Mouse (Mus musculus) frontal cortex, postnatal 10 days (tissue): ENCODE measurements at regions not wholly inside any gene's neighbourhood (a gene's known extent, or its start where the extent isn't known, plus 50 kb on each side); places are given as distances from the start of the nearest gene placed in this dataset.

Source experiments
- DNase-seq, 2 experiments: peaks; one replicate each; pipeline ENCODE4 v3.0.0; 2022; ENCODE audit warnings: low spot score in 2 of 2, mixed read lengths in 1 of 2

DNA sequence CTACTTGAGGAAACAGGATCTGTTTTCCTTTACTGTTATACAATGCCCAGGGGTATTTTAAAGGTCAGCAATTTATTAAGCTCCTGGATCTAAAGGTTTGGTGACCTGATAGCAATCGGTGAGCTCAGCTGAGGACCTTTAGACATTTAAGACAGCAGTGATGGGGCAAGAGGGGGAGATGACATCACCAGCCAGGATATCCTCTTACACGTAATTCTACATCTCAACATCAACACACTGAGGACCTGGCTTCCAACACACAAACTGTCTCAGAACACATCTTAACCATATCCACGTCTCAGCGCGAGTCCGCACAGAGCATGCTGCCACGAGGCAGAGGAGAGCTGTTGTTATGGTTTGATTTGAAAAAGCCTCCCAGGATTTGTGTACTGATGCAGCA is 69.2 kb downstream of the Nhlrc3 start:
- no peak for DNase-seq

DNA sequence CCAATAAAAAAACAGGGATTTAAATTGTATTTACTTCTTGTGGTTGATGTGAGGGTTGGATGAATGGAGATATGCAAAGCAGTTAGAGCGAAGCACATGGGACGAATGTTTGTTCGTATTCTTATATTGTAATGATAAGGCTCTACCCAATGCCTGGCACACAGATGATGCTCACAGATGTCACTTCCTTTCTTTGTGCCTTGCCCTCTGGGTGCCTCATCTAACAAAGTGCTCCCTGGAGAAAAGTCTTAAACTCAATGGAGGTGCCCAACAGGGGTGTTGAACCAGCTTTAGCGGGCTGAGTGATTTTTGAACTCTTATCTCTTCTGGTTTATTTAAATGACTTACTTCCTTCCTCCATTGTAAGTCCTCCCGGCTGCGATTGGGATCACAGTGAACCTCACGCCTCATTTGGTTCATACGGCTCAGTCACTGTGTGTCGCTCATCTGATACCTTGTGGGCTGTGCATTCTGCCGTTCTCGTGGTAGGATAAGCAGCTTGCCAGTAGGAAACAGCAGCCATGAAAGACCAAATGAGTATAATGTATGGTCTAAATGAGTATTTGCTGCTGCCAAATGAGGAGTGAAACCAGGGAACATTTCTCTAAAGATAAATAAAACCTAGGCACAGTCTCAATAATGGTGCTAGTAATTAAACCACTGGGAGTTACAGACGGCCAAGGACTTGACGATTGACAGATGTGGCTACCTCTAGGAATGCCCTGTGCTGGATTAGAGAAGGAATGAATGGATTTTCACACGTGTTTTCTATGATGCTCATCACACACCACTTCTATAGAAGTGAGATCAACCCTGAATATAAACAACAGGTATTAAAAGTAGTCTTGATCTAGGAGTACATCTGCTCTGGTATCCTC is 81.2 kb downstream of the Nhlrc3 start:
- DNase-seq: no peak

DNA sequence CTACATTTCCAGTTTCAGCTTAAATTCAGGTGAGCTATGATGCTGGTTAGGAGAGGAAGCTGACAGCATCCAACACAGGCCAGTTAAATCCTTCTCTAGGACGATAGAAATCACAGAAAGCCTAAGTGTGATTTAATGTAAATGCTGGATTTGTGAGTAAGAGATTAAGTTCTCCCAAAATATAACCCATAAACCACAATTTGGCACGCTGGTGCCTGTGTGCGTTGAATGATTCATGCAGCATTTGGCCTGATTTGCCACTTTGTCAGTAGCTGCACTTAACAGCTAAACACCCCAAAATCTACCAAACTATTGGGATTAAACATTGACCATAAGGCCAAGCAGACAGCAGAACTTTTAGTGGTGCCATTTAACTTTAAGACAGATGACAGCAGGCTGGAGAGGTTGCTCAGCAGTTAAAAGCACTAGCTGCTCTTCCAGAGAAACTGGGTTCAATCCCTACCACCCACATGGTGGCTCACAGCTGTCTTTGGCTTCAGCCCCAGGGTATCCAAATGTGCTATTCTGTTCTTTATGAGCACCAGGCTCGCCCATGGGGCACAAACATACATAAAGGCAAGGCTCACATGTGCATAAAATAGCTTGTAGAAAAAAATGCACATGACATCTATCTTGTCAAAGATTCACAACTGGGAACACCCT is 83.5 kb downstream of the Nhlrc3 start:
- DNase-seq: no peak

DNA sequence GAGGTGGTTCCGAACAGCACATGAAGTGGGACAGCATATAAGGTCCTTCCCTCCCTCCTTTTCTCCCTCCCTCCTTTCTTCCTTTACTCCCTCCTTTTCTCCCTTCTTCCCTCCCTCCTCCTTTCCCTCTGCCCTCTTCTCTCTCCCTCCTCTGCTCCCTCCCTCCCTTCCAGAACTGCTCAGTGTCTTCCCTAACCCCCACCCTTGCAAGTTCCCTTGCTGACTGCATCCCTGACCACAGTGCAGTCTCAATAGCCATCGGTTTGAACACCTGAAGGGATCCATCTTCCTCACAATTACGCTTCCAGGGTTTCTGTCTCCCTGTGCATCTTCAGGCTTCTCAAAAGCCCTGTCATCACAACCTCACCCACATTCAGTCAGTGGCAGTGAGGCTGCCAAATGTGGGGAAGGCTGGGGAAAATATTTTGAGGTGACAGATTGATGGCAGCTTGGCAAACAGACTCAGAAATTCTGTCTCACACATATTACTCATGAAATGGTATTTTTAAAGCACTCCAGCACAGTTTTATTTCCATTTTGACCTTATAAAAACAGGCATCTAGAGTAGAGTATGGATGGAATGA is 86.2 kb downstream of the Nhlrc3 start:
- DNase-seq: peak; percentile 11 to 36

DNA sequence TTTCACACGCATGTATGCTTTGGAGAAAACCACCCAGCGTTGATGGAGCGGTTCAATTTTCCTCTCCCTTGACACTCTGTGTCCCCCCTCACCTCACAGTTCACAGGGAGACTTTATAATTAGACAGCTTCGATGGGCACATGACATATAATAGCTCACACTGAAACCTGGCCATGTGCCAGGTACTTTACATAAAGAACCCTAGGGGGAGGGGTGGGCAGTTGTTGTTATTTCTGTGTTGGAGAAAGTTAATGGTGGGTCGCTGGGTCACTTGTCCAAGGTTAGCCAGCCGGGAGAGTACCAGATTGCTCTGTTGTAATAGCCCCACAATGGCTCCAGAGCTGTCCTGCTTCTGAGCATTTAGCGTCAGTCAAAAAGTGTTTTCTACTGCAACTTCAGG is 90.2 kb downstream of the Nhlrc3 start:
- DNase-seq: peak in 1 of 2 experiments; percentile 14

DNA sequence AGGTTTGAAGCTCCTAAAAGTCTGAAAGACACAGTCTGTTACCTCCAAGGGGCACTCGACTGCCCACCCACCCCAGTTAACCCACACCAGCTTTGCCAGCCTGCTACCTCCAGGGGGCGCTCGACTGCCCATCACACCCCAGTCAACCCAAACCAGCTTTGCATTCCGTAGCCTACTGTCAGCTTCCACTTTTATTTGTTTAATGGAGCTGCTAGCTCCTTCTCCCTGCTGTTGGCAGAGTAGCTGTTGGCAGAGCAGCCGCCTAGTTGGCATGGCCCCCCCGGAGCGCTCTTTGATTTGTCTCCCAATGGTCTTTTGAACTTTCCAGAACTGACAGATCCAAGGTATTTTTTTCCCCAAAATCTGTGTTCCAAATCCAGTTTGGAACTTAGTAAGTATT is 91.2 kb downstream of the Nhlrc3 start:
- DNase-seq: peak; percentile 18 to 32

DNA sequence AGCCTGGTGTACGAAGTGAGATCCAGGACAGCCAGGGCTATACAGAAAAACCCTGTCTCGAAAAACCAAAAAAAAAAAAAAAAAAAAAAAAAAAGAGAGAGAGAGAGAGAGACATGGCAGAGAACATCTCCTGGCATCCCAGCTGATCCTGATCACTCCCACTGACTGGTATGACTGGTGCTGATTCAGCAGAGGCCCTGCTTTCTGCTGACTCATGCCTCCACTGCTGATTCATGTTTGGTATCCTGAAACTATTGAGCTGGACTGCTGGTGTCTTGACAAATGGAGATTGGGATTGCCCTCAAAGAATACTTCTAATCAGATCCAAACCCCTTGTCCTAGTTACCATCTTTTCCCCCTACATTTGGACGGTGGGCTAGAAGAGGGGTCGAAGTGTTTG is 101.9 kb downstream of the Nhlrc3 start:
- DNase-seq: no peak

DNA sequence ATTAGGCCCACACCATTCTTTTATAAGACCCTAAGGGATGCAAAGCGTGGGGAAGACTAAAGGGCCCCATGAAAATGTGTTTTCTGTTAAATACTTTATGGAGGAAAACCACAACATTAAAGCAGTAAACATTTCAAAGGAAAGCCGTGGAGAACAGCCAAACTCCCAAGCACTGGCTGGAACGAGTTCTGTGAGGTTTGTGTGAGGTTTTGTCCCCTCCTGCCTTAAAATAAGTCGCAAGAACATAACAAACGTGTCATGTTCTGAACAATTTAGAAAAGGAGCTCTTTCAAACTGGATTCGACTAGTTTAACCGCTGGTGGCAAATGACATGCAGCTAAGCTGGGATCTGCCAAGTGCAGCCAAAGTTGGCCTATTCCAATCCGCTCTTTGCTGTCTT is 109.4 kb downstream of the Nhlrc3 start:
- no peak for DNase-seq

DNA sequence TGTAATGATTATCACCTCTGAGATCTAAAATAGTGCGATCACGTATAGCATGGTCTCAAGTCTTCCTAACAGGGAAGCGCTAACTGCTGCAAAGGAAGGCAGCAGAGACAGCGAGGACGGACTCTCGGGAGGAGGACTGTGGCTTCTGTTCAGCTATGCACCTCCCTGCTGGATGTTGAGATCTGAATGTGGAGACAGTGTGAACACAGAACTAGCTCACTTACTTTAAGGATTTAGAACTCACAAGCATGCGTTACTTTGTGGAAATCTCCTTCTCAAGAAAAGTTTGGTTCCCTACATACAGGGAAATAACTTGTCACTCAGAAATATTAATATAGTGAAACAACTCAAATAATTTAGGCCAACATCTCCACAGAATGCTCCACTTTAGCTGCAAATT is 109.8 kb downstream of the Nhlrc3 start:
- no peak for DNase-seq

DNA sequence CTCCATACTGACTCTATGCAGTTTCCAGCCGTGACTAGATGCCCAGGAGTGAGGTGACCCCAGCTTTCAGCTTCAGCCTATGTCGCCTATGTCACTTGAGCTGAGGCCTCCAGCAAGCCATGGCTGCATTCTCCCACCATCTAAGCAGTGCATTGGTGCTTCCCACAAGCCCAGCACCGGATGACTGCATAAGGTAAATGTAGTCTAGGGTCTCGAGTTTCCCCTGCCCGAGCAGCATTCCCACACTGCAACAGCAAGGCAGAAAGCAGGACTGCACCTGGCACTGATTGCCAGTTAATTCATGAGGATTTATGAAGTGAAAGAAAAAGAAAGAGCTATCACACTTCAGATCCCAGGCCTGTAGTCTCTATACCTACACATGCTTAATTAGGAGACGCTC is 119.5 kb downstream of the Nhlrc3 start:
- DNase-seq: no peak

DNA sequence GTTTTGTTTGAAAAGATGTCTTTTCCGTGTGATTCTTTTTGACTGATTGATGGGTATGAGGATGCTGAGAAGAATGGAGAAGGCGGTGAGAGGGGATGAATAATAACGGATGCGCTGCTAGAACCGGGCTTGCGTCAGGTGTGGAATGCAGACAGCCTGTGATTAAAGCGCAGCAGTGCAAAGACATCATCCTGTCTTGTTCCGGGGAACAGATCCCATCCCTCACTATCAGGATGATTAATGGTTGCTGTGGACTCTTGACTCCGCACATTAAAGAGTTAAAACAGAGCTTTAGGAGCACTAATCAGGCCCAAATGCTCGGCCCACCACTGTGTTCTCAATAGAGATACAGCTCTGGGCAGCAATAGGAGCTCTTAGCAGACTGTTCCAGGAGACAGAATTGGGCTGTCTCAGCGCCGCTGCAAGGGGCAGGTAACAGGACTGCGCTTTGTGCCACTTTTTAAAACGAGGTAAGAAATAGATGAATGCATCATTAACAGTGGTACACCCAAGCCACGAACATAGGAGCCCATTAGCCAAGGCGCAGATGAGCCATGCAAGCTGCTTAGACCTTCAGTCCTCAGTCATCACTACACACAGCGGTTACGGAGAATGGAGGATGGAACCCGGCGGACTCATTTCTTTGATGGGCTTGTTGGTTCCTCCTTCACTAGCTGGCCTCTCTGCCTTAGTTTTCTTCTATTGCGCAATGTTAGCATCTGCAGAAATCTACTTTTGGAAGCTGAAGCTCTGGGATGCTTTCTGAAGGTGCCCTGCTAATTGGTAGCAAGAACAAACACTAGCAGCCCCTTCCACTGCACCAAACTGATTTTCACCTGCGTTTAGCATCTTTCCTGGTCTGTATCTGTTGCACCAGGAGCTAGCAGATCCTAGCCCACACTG is 121.6 kb downstream of the Nhlrc3 start:
- DNase-seq: no peak

DNA sequence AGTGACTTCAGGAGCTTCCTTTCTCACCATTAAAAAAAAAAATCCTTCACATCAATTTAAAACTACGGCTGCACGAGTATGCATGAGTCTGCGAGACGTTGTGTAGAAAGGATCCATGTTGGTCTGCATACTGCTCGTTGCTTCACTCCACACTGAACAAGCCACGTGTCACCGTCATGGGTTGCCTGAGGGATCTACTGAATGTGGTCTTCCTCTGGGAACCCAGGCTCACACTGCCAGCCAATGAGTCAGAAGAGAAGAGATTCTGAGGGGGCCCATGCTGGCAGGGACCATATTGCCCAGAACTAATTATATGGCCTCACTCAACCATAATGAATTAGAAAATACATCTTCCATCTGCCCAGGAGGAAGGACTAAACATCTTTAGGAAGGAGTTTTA is 124.6 kb downstream of the Nhlrc3 start:
- DNase-seq: no peak

DNA sequence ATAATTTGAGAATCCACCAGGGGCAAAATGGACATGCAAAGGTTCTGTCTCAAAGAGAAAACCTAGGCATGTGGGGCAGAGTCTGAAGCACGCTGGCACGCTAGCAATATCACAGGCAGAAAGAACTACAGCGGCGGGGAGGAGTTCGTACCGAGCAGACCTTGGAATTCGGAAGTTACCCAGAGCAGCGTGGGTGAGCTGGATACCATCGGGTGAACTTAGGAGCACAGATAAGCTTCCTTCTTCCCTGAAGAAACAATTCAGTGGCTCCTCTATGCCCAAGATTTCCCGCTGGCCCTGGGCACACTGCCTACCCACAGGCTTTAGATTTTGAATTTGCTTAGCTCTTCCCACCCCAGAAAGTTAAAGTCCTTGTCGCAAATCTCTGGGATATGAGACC is 129.1 kb downstream of the Nhlrc3 start:
- DNase-seq: no peak

DNA sequence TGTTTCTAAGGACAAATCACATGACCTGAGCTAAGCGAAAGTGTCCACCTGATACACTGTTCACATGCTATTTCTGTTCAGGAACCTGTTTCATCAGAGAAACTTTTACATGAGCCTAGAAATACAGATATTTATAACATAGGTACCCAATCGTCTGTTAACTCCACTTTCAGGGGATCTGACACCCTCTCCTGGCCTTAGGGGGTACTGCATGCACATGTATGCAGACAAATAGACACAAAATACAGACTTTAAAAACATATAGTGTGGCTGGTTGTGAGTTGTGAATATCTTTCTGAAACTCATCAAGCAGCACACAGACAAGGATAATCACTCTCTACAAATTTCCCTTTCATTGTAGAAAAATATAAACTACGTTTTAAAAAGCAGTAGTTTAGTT is 133.6 kb downstream of the Nhlrc3 start:
- no peak for DNase-seq

DNA sequence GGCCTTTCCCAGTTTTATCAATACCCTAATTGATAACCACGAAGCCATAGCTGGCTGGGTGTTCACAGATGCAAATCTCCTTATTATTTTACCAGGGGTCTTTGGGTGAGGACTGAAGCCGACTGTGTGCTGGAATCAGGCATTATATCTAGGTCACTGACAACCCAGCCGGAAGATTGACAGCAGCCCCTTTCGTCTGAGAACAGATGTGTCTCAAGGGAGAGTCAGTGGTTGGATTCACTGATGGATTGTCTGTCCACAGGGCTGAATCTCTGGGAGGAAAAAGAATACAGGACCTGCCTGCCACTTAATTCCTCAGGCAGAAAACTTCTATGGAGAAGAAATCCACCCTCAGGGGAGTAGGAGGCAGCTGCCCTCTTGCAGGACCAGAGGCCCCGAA is 135.7 kb downstream of the Nhlrc3 start:
- no peak for DNase-seq

DNA sequence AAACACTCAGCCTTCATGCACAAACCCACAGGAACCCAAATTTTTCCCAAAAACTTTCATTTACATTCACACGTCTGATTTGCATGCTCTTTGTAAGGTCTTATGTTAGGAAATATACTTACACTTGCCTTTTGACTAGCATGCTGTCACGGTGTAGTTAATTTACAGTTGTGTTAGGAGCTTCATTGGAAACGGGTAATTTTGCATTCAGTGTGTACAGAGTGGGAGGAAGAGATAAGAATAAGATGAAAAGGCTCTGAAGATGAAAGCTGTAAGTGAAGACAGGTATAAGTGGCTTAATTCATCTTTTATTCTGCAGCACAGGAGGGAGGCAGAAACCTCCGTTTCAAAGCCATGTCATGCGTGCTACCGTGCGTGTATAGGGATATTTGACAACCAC is 136.2 kb downstream of the Nhlrc3 start:
- DNase-seq: no peak

DNA sequence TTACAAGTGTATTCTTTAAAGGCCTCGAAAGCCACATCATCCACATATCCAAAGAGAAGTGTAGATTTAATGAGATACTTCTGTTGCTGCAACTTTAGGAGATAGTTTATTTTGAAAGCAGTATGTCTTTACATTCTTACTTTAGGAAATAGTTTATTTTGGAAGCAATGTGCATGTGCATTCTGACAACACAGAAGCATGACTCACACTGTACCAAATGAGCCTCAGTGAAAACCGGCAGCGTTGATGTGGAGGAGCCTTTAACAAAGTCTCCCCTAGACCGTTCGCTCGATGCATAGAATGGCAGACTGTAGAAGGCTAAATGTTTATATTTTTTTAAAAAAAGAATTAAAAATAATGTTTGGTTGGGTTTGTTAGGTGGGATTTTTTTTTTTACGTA is 138.1 kb downstream of the Nhlrc3 start:
- no peak for DNase-seq

DNA sequence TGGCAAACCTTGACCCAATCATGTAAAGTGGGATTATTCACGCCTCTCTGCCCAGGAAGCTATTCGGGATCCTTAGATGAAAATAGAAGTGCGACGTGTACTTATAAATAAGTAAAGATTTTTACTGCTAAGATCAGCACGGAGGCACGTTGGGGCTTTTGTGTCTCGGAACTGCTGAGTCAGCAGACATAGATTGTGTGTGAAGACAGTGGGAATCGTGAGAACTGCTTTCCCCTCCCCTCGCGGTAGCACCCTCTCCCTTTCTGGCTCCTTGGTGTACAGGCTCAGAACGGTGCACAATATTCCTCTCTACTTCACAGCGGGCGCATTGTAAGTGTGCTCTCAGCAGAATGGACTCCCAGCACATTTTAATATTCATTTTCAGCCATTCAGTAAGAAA is 138.7 kb downstream of the Nhlrc3 start:
- no peak for DNase-seq

DNA sequence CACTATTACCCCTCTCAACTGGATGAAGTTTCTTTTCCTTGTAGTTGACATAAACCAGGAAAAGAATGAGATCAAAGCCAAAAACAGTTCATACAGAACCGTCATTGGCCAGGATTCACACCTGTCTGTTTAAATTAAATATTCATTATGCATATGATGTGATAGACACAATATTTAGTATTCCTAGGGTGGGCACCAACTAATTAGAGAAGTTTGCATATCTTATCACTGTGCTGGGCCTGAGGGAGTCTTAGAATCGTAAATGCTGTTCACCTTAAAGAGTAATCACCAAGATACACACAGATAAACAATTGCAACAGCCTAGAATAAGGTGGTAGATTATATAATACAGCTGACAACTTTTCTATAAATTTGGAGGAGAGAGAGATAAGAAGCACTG is 147.7 kb downstream of the Nhlrc3 start:
- no peak for DNase-seq
